Mouse (Mus musculus) neural tube, embryonic 13.5 days (tissue): Measurements from ENCODE around the gene Sart1. TPM values are rescaled to one million over a fixed set of nuclear protein-coding genes. Genes with fewer than 3 reads are reported as not detected.
"Not testable (repeated sequence)": the region's sequence is repeated elsewhere in the genome, so short reads cannot be mapped to it uniquely, and the experiment has no call there.

Source experiments
- ATAC-seq: fragments of 200-750 bp; cut with Nextera tagmentation; 2 replicates; pipeline ENCODE4 v1.8.0; 2017; ENCODE audit warnings: low read depth, mild to moderate bottlenecking, moderate TSS enrichment, moderate library complexity
- H3K27ac ChIP-seq: fragments of 300-500 bp; sonication (generic); replicated peaks from 2 replicates; pipeline ENCODE4 v1.5.1; 2015; ENCODE audit warnings: moderate library complexity, mild to moderate bottlenecking, inconsistent platforms
- H3K27me3 ChIP-seq: fragments of 300-500 bp; sonication (generic); 2 replicates; pipeline ENCODE4 v1.6.1; 2015; ENCODE audit warnings: mild to moderate bottlenecking, inconsistent platforms
- H3K36me3 ChIP-seq: fragments of 300-500 bp; sonication (generic); 2 replicates; pipeline ENCODE4 v1.6.1; 2015; ENCODE audit warnings: mild to moderate bottlenecking, inconsistent platforms
- H3K4me1 ChIP-seq: fragments of 300-500 bp; sonication (generic); replicated peaks from 2 replicates; pipeline ENCODE4 v1.6.1; 2015; ENCODE audit warnings: inconsistent platforms
- H3K4me2 ChIP-seq: fragments of 300-500 bp; sonication (generic); 2 replicates; pipeline ENCODE4 v1.6.1; 2015; ENCODE audit warnings: inconsistent platforms, mild to moderate bottlenecking, moderate library complexity
- H3K4me3 ChIP-seq: fragments of 300-500 bp; sonication (generic); 2 replicates; pipeline ENCODE4 v1.5.1; 2015; ENCODE audit warnings: mild to moderate bottlenecking, inconsistent platforms
- H3K9ac ChIP-seq: fragments of 300-500 bp; sonication (generic); 2 replicates; pipeline ENCODE4 v1.6.1; 2015; ENCODE audit warnings: moderate library complexity, mild to moderate bottlenecking, inconsistent platforms
- H3K9me3 ChIP-seq: fragments of 300-500 bp; sonication (generic); 2 replicates; pipeline ENCODE4 v1.6.1; 2016; ENCODE audit warnings: inconsistent platforms
- WGBS: fragments of 180-500 bp; shearing (Covaris S2); methylation state at CpG from one replicate; pipeline ENCODE4 v1.1.7; 2015; 5-methylcytosine and 5-hydroxymethylcytosine counted together
- polyA plus RNA-seq: library from polyadenylated mRNA; unstranded; fragments of >200 nt; fragmentation: Nextera tagmentation; extraction: Ambion mirVana; gene quantifications from 2 replicates; pipeline ENCODE4 v1.2.1, GENCODE M21; 2015

Gene Sart1
- polyA plus RNA-seq, 1 experiment from 2014 or later = 72.2 TPM

DNA sequence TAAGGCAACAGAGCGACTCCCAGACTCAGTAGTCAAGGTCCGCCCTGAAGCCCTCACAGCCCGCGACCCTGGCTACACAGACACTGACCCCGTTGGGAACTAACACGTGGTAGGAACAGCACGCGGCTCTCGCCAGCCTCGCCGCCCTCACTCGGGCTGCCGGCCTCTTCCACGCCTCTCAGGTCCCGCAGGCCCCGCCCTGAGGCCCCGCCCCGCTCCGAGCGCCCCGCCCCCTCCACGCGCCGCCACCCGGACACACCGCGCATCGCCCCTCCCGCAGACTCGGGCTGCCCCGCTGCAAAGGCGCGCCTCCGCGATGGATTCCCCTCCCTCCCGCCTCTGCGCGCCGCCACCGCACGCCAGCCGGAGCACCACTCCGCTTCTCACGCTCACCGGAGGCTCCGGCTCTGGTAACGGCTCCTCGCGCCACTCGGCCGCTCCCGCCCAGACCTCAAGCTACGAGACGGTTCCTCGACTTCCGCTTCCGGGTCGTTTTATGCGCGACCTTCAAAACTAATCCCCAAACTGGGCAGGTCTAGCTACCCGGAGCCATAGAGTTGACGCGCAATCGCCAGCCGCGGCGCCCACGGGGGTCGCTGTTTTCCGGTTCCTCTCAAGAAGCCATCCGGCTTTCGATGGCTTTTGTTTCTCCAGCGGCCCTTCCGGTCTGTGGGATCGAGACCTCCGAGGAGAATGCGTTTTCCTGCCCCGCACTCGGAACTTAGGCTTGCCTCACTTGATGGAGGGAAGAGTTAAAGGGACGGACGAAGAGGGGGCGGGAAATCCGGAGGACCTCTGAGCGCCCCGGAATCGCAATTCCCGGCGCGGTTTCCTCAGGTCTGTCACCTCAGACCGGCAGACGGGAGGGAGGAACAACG lies 22.1 kb downstream of the Sart1 start, which contains the start of gene Eif1ad:
Gene Eif1ad, plus strand, starts transcription at position 567 of the 878 bp plus-strand sequence.
- H3K27ac ChIP-seq = peak within 1 kb of the TSS; percentile 94
- ATAC-seq = peak; percentile 97
- peaks cover 48% of the 10 kb centered on the region for H3K36me3 ChIP-seq
- peak within 1 kb of the TSS; percentile 94 for H3K4me2 ChIP-seq
- no peaks in the 10 kb centered on the region for H3K27me3 ChIP-seq
- peak within 1 kb of the TSS; percentile 98 for H3K4me3 ChIP-seq
- WGBS = under 1% methylated on average over 92 of the region's 92 CpGs
- no peaks in the 10 kb centered on the region for H3K9me3 ChIP-seq
- peaks cover 30% of the 10 kb centered on the region for H3K4me1 ChIP-seq
- H3K9ac ChIP-seq = peak within 1 kb of the TSS; percentile 92

DNA sequence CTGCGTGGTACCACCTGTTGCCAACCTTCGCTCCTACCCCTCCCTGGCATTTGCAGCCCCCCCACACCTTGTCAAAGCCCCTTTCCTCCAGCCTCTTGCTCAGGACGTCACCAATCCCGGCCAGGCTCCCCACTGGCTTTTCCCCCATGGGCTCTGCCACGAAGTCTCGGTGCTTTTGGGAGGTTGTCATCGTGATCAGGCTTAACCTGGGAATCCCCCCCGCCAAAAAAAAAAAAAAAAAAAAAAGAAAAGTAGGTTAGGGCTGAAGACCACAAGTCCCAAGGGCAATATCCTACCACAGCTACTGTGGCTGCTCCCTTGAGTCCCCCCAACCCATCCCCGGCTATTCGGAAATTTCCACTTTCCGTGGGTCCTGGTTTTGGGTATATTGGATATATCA lies 22.8 kb downstream of the Sart1 start:
- H3K36me3 ChIP-seq = peaks cover 45% of the 10 kb centered on the region
- peak overlapping the region; percentile 94 for H3K4me2 ChIP-seq
- ATAC-seq = no peak

DNA sequence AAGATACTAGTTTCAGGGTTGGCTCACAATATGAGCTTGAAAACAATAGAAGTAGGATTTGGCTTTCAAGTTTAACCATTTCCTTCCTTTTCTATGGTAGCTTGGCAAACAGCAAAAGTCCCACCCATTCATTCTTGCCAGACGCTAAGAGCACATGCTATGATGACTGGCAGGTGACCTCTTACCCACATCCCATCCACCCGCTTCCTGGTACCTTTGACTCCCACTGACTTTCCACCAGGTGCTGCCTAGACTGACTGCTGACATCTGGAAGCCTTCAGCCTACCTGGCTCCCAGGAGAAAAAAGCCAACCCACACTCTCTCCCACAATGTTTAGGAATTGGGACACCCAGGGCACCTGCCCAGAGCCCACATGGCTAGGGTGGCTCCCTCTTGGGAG lies 24.4 kb downstream of the Sart1 start:
- no peak overlapping the region for H3K4me3 ChIP-seq
- no peak overlapping the region for H3K4me2 ChIP-seq
- H3K27me3 ChIP-seq = no peaks in the 10 kb centered on the region
- no peak overlapping the region for H3K9ac ChIP-seq
- H3K4me1 ChIP-seq = peaks cover 30% of the 10 kb centered on the region
- no peaks in the 10 kb centered on the region for H3K9me3 ChIP-seq
- WGBS = 99% methylated on average over 2 of the region's 2 CpGs
- ATAC-seq = no peak
- H3K27ac ChIP-seq = no peak overlapping the region
- H3K36me3 ChIP-seq = peaks cover 28% of the 10 kb centered on the region

More for the DNA sequence above, 22.8 kb downstream of the Sart1 start:
- Histone ChIP-seq H3K9me3 (no peaks in the 10 kb centered on the region), H3K27me3 (no peaks in the 10 kb centered on the region), H3K27ac (peak overlapping the region; percentile 94), H3K4me3 (peak overlapping the region; percentile 98), H3K9ac (peak overlapping the region; percentile 92), H3K4me1 (peaks cover 30% of the 10 kb centered on the region)
- WGBS = 20% methylated on average over 11 of the region's 11 CpGs

DNA sequence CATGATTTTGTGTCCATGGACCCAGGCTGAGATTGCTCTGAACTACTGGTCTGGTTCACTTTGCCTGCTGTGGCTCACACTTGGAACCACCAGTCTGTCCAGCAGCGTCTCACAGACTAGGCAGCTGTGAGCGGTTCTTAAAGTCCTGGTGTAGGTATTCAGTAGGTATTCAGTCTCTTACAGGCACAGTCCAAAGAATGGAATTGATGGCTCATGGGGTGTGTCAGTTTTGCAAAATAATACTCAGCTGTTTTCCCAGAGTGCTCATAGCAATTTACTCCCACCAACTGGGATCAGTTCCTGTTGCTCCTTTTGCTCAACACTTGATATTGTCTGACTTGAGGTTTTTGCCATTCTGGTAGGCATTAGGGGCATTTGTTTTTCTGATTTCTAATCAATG lies 26.3 kb downstream of the Sart1 start:
- Histone ChIP-seq H3K9ac (no peak overlapping the region), H3K36me3 (peaks cover 17% of the 10 kb centered on the region), H3K9me3 (no peaks in the 10 kb centered on the region), H3K4me1 (peaks cover 14% of the 10 kb centered on the region), H3K4me2 (no peak overlapping the region), H3K27ac (no peak overlapping the region), H3K27me3 (no peaks in the 10 kb centered on the region), H3K4me3 (no peak overlapping the region)
- WGBS = 80% methylated on average over 2 of the region's 2 CpGs
- ATAC-seq = no peak

DNA sequence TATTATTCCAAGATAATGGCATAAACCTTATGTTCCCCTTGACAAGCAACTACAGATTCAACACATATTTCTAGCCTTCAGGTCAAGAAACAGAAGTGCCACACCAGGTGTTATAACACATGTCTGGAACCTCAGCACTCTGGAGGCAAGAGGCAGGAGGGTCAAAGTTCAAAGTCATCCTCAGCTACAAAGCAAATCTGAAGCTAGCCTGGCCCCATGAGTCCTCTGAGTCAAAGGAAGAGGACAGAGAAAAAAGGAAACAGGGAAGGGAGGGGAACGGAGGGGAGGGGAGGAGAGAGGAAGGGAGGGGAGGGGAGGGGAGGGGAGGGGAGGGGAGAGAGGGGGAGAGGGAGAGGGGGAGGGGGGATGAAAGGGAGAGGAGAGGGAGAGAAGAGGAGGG lies 32.4 kb downstream of the Sart1 start:
- Histone ChIP-seq H3K27ac (no peak overlapping the region), H3K4me3 (no peak overlapping the region), H3K9ac (no peak overlapping the region), H3K27me3 (no peaks in the 10 kb centered on the region), H3K4me2 (no peak overlapping the region), H3K9me3 (no peaks in the 10 kb centered on the region), H3K36me3 (no peaks in the 10 kb centered on the region), H3K4me1 (no peaks in the 10 kb centered on the region)
- ATAC-seq = no peak
- no CpG with 5 or more reads among the region's 1 CpGs for WGBS

DNA sequence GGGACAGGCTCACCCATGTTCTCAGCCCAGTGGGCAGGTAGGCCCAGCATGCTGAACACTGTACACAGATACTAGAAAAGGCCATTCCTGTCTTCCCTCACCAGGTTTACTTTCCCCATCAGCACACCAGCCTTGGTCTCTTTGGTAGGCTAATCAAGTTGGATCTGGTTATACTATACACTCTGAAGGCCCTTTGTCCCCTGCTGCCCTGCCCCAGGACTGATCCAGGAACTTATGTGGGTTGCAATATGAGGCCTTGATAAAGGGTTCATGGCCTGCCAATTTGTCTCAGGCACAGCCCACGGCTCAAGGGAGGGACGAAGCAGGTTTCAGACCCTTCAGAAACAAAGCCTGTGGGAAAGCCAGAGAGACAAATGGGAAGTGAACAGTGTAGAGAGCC lies 34.9 kb downstream of the Sart1 start:
- Histone ChIP-seq H3K36me3 (no peaks in the 10 kb centered on the region), H3K4me1 (peaks cover 7% of the 10 kb centered on the region), H3K27me3 (peaks cover 5% of the 10 kb centered on the region; the same call in 1 of the 2 replicates), H3K4me3 (no peak overlapping the region), H3K9me3 (no peaks in the 10 kb centered on the region), H3K9ac (no peak overlapping the region), H3K4me2 (no peak overlapping the region), H3K27ac (no peak overlapping the region)
- no peak for ATAC-seq
- WGBS = 76% methylated on average over 2 of the region's 2 CpGs

DNA sequence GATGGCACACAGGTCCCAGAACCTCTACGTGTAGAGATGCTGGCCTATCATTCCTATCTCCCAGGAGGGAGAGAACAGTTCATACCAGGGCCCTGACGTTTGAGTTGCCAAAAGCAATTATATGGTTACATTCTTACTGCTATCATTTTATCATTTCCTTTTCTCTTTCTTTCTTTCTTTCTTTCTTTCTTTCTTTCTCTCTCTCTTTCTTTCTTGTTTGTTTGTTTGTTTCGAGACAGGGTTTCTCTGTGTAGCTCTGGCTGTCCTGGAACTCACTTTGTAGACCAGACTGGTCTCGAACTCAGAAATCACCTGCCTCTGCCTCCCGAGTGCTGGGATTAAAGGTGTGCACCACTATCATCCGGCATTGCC lies 39.0 kb downstream of the Sart1 start, which contains the start of gene Cst6:
Gene Cst6, minus strand, starts transcription at position 73 of the 372 bp plus-strand sequence.
- Histone ChIP-seq H3K4me2 (peak within 1 kb of the TSS; percentile 66), H3K9ac (peak within 1 kb of the TSS; percentile 80), H3K4me3 (peak within 1 kb of the TSS; percentile 41)
- not testable (repeated sequence) for H3K27ac ChIP-seq, ATAC-seq, H3K36me3 ChIP-seq, H3K4me1 ChIP-seq, H3K27me3 ChIP-seq, H3K9me3 ChIP-seq
- 61% methylated on average over 6 of the region's 6 CpGs for WGBS

DNA sequence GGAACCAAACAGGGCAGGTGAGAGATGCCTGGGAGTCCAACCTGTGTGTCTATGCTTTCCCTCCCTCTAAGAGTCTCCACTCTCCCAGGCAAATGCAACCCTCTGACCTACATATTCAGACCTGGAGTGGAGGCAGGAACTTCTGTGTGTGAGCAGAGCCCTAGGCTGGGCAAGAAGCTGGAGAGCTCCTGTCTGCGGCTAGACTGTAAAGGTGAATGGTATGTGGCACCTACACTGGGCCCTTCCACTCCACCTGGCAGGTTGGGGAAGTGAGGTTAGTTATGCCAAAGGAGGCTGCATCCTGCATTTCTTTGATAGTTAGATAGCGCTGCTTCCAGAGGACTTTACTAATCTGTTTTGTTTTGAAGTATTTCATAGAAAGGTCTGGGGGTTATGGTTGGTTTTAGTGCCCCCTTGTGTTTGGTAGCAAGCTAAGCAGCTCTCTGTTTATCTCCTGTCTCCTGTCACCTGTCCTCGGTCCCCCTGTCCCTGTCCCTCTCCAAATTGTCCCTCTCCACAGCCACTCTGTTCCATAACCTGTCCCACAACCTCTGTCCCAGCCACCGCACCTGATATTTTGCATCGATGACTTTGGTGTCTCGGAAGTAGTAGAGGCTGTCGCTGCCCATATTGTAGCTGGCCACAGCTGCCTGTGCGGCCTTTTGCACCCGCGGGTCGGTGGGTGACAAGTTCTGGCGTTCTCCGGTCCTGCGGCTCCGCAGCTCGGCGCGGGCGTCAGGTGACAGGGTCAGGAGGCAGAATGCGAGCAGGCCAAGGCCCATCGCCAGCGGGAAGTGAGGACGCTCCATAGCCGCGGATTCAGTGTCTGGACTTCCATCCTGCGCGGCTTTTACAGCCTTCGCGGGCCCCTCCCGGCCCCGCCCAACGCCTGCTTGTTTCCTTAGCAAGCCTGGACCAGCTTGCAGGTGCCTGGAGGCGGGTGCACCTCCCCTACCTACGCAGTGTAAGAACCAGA lies 39.7 kb downstream of the Sart1 start:
- peak; percentile 53; the same call in 1 of the 2 replicates for ATAC-seq
- Histone ChIP-seq H3K4me1 (peaks cover 7% of the 10 kb centered on the region), H3K36me3 (no peaks in the 10 kb centered on the region), H3K27me3 (peaks cover 5% of the 10 kb centered on the region; the same call in 1 of the 2 replicates), H3K9me3 (no peaks in the 10 kb centered on the region), H3K9ac (peak overlapping the region; percentile 80), H3K4me3 (peak overlapping the region; percentile 41), H3K27ac (no peak overlapping the region), H3K4me2 (peak overlapping the region; percentile 66)
- WGBS = 6% methylated on average over 34 of the region's 34 CpGs

DNA sequence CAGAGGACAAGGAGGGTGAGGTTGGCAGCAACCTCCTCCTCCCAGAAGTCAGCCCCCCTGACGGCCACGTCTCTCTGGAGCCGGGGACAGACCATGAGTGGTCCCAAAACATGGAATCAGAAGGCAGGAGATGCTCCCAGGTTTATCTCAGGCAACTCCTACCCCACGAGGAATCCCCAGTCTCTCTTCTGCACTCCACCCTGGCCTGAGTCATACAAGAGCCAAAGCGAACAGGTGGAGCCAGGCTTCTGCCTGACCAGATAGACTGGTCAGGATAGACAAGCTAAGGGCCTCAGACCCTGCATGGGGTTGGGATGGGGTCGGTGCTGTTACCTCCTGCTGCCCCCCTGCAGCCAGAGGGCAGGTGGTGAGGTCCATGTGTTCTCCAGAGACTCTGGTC lies 40.4 kb downstream of the Sart1 start:
- Histone ChIP-seq H3K4me3 (no peak overlapping the region), H3K9ac (no peak overlapping the region)
- no peak for ATAC-seq

DNA sequence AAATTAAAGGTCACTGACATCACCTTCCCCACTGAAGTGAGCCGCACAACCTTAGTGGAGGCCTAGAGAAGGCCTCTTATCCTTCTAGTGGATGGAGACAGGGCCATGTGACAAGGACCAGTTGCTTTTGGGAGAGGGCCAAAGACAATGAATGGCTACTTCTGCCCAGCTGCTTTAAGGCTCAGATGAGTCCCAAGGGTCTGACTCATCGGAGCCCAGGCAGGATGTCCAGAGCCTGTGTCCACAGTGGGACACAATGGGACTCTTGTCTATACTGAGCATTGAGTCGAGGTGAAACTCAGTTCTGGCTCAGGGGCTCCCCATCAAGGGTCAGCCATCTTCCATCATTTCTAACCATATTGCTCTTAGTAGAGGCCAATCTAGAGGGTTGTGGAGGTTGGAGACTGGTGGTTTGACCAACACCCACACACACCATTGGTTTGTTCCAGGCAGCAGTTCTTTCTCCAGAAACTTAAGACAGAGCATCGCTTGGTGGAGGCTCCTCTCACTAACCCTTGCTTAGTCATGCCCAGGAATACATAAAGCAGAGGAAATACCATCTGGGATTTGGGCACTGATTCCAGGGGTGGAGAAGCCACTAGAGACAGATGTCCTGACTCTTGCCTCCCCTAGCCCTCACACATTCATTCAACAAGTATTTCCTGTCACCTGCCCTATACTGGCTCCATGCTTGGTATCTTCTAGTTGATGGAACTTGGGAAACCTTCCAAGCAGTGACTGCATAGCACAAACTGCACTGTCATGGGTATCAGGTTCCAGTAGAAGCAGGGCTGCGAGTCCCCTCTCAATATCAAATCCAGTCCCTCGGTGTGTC lies 43.0 kb downstream of the Sart1 start:
- peaks cover 5% of the 10 kb centered on the region; the same call in 1 of the 2 replicates for H3K27me3 ChIP-seq
- no peak overlapping the region for H3K9ac ChIP-seq
- ATAC-seq = no peak
- H3K4me2 ChIP-seq = no peak overlapping the region
- H3K9me3 ChIP-seq = no peaks in the 10 kb centered on the region
- H3K27ac ChIP-seq = no peak overlapping the region
- no peaks in the 10 kb centered on the region for H3K36me3 ChIP-seq
- no peak overlapping the region for H3K4me3 ChIP-seq
- peaks cover 7% of the 10 kb centered on the region for H3K4me1 ChIP-seq
- 81% methylated on average over 6 of the region's 6 CpGs for WGBS

More for the DNA sequence above, 40.4 kb downstream of the Sart1 start:
- H3K4me2 ChIP-seq = no peak overlapping the region
- peaks cover 7% of the 10 kb centered on the region for H3K4me1 ChIP-seq
- H3K36me3 ChIP-seq = no peaks in the 10 kb centered on the region
- no peaks in the 10 kb centered on the region for H3K9me3 ChIP-seq
- H3K27me3 ChIP-seq = peaks cover 5% of the 10 kb centered on the region; the same call in 1 of the 2 replicates
- 83% methylated on average over 6 of the region's 6 CpGs for WGBS
- H3K27ac ChIP-seq = no peak overlapping the region

DNA sequence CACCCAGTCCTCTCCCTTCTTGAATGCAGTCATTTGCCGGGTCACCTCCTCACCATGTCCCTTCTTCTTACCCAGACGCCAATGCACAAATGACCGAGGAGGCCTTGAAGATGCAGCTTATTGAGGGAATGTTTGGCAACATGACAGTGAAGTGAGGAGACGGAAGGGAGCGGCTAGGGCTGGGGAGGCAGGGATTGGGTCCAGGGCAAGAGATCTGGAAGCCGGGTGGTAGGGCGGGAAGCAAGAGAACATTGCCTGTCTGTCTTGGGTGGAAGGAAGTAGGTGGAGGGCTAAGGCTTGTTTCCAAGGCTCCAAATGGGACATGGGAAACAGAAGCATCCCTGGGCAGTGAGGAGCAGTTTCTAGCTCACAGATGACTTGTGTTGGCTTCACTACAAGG lies 47.1 kb downstream of the Sart1 start:
- H3K4me3 ChIP-seq = no peak overlapping the region
- no peaks in the 10 kb centered on the region for H3K9me3 ChIP-seq
- H3K27ac ChIP-seq = no peak overlapping the region
- H3K9ac ChIP-seq = no peak overlapping the region
- ATAC-seq = no peak
- WGBS = 90% methylated on average over 7 of the region's 7 CpGs
- no peaks in the 10 kb centered on the region for H3K27me3 ChIP-seq
- no peak overlapping the region for H3K4me2 ChIP-seq
- H3K4me1 ChIP-seq = no peaks in the 10 kb centered on the region
- H3K36me3 ChIP-seq = no peaks in the 10 kb centered on the region
